Comparison of ENCODE assay signal across 9 mouse cellular contexts in genomic region chr4:138343341-138343837, GRCm38 (mm10).
DNase-seq lines count a peak whose midpoint lies in the region.
"Had no signal": no experiment of that assay in that cellular context is flagged by ENCODE, and none has a peak within 500 bp of the region (broad histone marks: within the 10 kb centered on the region; RNA-seq: fewer than 3 reads in every experiment).

No protein-coding gene starts in this region.

- peak; percentile 67 for DNase-seq in 3134 (ENCODE audit: extremely low read depth, insufficient read length, low spot score)
- peak; percentile 43 for DNase-seq in MN1 (ENCODE audit: low spot score)
- DNase-seq in cerebellum, postnatal 36 days, result peak; percentile 56 to 60
- DNase-seq in kidney, postnatal 14 days, result peak; percentile 53
- no peak for DNase-seq in neural tube, embryonic 10.5 days (ENCODE audit: extremely low spot score, low spot score)
- DNase-seq in ovary, adult 18-20 months (ENCODE audit: low spot score), result no peak
- no peak for DNase-seq in urinary bladder, postnatal 25 days (ENCODE audit: low spot score)
- DNase-seq in adipocyte (ENCODE audit: low spot score), result no peak
- DNase-seq: left cerebral cortex, postnatal 4 days had no signal

Comparison
In these comparisons a context has a peak if more than half of its experiments do, and no peak if none do; other contexts are left out.
1. DNase-seq: peak in 3134 (single experiment), MN1 (single experiment), cerebellum, postnatal 36 days (2 of 2) and kidney, postnatal 14 days (single experiment); none in neural tube, embryonic 10.5 days (single experiment), ovary, adult 18-20 months (single experiment), urinary bladder, postnatal 25 days (single experiment) and adipocyte (single experiment).